Mouse (Mus musculus): ENCODE measurements around the gene Foxn3. TPM values are rescaled to one million over a fixed set of nuclear protein-coding genes. Genes with fewer than 3 reads are reported as not detected.

The Foxn3 gene
- polyA plus RNA-seq, 1 experiment from 2014 or later, result 88.9 TPM

DNA sequence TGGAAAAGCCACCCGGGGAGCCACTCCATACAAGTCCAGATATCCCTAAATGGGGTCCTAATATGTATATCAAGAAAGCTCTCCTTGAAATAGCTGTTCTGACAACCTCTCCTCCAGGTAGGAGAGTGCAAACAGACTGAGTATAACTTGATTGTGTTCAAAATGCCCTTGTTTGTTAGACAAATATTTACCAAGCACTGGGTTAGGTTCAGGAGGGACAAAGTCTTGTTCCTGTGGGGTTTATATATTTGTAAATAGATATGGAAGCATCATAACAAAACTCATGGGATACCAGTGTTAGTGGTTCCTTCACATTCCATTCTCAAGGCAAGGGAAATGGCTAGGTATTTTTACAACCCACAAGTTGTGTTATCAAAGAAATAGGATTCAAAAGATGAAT is 166.9 kb downstream of the Foxn3 start:
- Histone ChIP-seq H3K4me3 (no peak overlapping the region), H3K4me1 (peaks cover 7% of the 10 kb centered on the region), H3K9ac (no peak overlapping the region), H3K27me3 (replicated peaks) (no peaks in the 10 kb centered on the region), H3K4me2 (replicated peaks) (no peak overlapping the region), H3K27ac (no peak overlapping the region), H3K36me3 (no peaks in the 10 kb centered on the region), H3K9me3 (peaks cover 10% of the 10 kb centered on the region; the same call in 1 of the 2 replicates)
- whole genome bisulfite sequencing, result 91% methylated on average over 1 of the region's 1 CpGs
- no peak for ATAC-seq (ENCODE audit: low FRiP score, low read depth)

DNA sequence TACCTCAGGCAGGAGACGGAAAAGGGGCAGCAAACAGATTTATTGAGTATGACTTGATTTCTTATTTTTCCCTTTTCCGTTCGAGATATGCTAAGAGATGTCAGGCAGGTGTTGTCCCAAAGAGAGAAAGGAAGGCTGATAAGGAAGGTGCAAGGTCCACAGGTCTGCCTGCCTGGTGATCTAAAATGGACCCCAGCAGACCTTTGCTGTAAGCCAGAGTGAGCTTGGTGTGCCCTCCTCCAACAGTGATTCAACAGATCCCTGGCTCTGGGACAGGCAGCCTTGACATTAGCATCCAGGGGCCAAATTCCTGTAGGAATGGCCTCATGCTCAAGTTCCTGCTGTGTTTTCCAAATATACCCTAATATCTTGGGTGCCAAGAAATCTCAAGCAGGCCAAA is 168.3 kb downstream of the Foxn3 start:
- ATAC-seq (ENCODE audit: low FRiP score, low read depth), result no peak
- no peak overlapping the region for H3K27ac ChIP-seq
- 73% methylated on average over 3 of the region's 3 CpGs for WGBS

DNA sequence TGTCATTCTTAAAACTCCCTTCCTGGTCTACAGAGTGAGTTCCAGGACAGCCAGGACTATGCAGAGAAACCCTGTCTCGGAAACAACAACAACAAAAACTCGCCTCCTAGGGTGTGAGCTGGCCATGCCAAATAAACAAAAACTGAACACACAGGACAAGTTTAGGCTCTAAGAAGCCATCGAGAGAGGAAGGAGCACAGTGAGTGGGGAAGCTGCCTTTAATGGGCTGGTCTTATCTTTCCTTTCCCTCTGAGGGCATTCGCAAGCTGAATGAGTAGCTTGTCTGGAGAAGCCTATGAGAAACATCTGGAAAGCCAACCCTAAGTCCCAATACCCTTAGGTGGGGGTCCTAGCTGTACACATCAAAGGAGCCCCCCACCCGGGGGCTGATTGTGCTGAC is 168.7 kb downstream of the Foxn3 start:
- Histone ChIP-seq H3K4me3 (no peak overlapping the region), H3K9ac (no peak overlapping the region), H3K27me3 (replicated peaks) (no peaks in the 10 kb centered on the region), H3K36me3 (no peaks in the 10 kb centered on the region), H3K4me1 (peaks cover 13% of the 10 kb centered on the region), H3K9me3 (peaks cover 10% of the 10 kb centered on the region; the same call in 1 of the 2 replicates), H3K4me2 (replicated peaks) (no peak overlapping the region), H3K27ac (no peak overlapping the region)
- no peak for ATAC-seq (ENCODE audit: low FRiP score, low read depth)
- WGBS, result 63% methylated on average over 5 of the region's 5 CpGs

More for the DNA sequence above, 168.3 kb downstream of the Foxn3 start:
- no peaks in the 10 kb centered on the region for H3K27me3 ChIP-seq (replicated peaks)
- H3K9ac ChIP-seq, result no peak overlapping the region
- H3K4me3 ChIP-seq, result no peak overlapping the region
- no peaks in the 10 kb centered on the region for H3K36me3 ChIP-seq
- peaks cover 13% of the 10 kb centered on the region for H3K4me1 ChIP-seq
- no peak overlapping the region for H3K4me2 ChIP-seq (replicated peaks)
- H3K9me3 ChIP-seq, result peaks cover 10% of the 10 kb centered on the region; the same call in 1 of the 2 replicates

DNA sequence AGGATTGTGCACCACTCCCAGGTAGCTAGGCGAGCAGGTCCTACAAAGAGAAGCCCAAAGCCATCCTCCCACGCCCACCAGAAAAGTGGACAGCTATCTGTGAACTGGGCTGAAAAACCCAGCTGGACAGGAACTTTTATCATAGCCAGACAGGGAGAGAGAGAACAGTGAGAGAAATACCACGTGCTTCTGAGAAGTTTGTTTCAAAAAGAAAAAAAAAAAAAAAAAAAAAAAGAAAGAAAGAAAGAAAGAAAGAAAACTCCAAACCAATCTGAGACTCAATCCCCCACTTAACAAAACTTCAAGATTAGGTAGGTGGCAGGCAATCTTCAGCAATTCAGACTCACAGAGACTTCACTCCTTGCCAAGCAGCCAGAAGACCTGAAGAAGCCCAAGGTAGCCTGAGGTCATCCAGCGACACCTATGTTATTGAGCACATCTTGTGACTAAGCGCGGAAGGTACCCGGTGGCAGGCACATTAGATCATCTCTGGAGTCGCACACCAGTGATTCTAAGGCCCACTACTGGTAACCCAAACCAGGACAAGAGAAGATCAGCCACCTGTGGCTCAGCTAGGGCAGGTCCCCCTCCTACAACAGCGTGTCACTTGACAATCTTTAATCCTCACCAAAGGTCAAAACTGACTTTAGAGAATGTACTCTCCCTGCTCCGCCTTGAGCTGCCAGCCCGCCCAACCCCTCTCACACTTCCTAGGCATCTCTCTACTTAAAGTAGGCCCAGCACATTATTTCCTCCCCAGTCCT is 169.3 kb downstream of the Foxn3 start:
- Histone ChIP-seq H3K36me3 (no peaks in the 10 kb centered on the region), H3K4me2 (replicated peaks) (peak overlapping the region; percentile 84), H3K4me1 (peaks cover 13% of the 10 kb centered on the region), H3K9me3 (peaks cover 10% of the 10 kb centered on the region; the same call in 1 of the 2 replicates), H3K27ac (no peak overlapping the region), H3K9ac (peak overlapping the region; percentile 94; the same call in 1 of the 2 replicates), H3K27me3 (replicated peaks) (no peaks in the 10 kb centered on the region), H3K4me3 (0 out of 2 replicates have a peak overlapping the region, but pooled peaks have one; percentile 96)
- no peak for ATAC-seq (ENCODE audit: low FRiP score, low read depth)
- WGBS, result 46% methylated on average over 11 of the region's 11 CpGs

DNA sequence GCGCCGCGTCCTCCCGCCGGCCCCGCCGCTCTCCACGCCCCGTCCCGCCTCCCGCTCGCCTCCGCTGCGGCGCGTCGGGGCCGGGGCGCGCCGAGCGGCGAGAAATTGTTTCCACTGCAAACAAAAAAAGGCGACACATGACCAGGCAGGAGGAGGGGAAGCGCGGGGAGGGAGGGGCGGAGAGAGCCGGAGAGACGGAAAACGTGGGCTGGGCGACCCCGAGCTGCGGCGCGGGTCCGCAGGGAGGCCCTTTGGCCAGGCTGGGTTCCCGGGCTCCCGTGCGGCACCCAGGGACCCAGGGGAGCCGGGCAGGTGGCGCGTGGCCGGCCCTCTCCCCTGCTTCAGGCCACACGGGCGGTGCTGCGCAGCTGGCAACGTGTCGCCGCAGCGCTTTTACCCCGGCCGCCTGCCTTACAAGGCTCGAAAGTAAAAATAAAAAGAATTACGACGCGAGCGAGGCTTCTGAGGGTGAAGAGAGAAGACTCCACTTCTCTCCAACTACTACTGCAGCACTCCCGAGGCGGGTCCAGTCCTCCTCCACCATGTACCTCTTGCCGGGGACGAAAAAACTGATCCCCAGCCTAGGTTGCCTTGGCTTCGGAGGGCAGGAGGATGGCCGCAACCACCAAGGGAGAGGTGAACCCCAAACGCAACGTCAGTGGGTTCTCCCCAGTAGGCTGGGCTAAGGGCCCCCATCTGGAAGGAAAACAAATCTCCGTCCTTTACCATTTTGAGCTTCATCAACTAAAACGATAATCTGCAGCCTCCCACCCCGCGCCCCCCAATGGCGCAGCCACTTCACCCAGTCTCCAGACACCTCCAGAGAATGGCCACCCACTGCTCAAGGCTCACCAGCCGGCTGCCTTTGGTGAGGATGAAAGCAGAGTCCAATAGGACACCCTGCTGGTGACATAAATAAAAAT is 170.2 kb downstream of the Foxn3 start:
- Histone ChIP-seq H3K9me3 (peaks cover 6% of the 10 kb centered on the region; the same call in 1 of the 2 replicates), H3K4me3 (peak overlapping the region; percentile 96), H3K4me2 (replicated peaks) (peak overlapping the region; percentile 84), H3K36me3 (peaks cover 6% of the 10 kb centered on the region), H3K4me1 (peaks cover 13% of the 10 kb centered on the region), H3K27ac (peak overlapping the region; percentile 86), H3K27me3 (replicated peaks) (no peaks in the 10 kb centered on the region), H3K9ac (peak overlapping the region; percentile 94)
- ATAC-seq (ENCODE audit: low FRiP score, low read depth), result peak; percentile 84
- WGBS, result under 1% methylated on average over 70 of the region's 71 CpGs

DNA sequence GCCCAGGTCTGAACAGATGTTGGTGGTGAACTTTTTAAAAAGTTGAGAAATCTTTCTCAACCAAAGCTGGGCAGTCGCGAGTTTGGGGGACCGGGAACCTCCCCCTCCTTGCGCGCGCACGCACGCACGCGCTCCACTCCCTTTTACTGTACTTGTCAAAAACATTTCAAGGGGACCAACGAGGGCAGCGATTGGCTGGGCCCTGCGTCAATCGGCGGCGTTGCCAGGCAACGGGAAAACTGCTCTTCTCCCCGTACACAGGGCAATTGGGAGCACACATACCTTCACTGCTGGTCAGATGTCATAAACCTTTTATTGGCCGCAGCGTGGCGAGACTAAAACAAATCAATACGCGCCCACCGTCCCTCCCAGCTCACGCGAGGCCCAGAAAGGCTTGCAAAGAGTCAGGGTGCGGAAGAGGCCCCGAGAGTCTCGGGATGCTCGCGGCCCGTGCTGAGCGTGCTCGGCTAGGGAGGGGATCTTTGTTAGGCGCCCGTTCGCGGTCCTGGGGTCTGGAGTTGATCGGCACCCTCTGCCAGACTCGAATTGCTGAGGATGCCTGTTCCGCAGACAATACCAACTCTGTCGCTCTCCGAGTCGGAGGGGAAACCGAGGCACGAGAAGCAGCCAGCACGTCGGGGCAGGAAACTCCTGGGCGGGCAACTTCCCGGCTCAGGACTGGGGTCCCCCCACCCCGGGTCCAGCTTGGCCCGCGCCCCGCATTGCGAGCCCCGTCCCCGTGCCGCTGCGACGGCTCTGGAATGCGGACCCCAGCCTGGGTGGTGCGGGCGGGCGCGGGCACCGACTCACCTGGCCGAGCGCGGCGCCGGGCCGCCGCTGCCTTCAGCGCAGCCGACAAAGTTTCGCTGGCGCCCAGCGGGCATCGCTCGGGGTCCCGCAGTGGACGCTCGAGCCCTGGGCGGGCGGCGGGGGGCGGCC is 171.2 kb downstream of the Foxn3 start:
- Histone ChIP-seq H3K27ac (peak overlapping the region; percentile 86), H3K4me2 (replicated peaks) (peak overlapping the region; percentile 84), H3K4me3 (peak overlapping the region; percentile 96), H3K9me3 (no peaks in the 10 kb centered on the region), H3K4me1 (peaks cover 13% of the 10 kb centered on the region), H3K9ac (peak overlapping the region; percentile 94), H3K27me3 (replicated peaks) (no peaks in the 10 kb centered on the region), H3K36me3 (peaks cover 10% of the 10 kb centered on the region)
- peak; percentile 87 for ATAC-seq (ENCODE audit: low FRiP score, low read depth)
- WGBS, result under 1% methylated on average over 83 of the region's 87 CpGs

DNA sequence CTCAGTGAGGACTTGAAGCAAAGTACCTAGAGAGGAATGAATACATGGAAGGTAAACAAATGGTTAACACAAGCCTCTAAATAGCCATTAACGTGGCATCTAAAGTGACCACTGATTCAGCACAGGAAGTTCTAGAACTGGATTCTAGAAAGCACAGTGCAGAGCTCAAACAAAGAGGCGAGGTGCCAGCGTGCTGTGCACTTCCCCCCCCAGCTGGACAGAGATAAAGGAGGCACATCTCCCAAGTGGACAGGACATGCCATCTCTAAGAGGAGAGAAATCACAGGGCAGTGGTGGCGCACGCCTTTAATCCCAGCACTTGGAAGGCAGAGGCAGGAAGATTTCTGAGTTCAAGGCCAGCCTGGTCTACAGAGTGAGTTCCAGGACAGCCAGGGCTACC is 173.0 kb downstream of the Foxn3 start:
- H3K9ac ChIP-seq, result no peak overlapping the region
- H3K4me1 ChIP-seq, result peaks cover 22% of the 10 kb centered on the region
- no peaks in the 10 kb centered on the region for H3K27me3 ChIP-seq (replicated peaks)
- peaks cover 18% of the 10 kb centered on the region for H3K36me3 ChIP-seq
- H3K4me2 ChIP-seq (replicated peaks), result no peak overlapping the region
- no peak for ATAC-seq (ENCODE audit: low FRiP score, low read depth)
- no peaks in the 10 kb centered on the region for H3K9me3 ChIP-seq
- no peak overlapping the region for H3K27ac ChIP-seq
- 74% methylated on average over 5 of the region's 5 CpGs for WGBS
- H3K4me3 ChIP-seq, result no peak overlapping the region

DNA sequence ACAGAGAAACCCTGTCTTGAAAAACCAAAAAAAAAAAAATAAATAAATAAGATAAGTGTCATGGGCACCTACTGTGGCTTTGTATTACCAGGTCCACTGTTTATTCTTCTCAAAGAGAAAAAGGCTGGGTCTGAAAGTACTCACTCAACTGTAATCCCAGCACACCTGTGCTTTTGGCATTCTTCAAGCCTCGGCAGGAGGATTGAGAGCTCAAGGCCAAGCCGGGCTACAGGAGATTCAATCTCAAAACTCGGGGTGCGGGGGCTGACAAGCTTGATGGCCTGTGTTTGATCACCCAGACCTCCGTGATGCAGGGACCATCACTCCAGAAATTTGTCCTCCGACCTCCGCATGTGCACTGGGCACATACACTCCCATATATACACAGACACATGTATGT is 174.1 kb downstream of the Foxn3 start:
- no peak overlapping the region for H3K9ac ChIP-seq
- WGBS, result 96% methylated on average over 7 of the region's 7 CpGs
- H3K4me1 ChIP-seq, result peaks cover 22% of the 10 kb centered on the region
- H3K27ac ChIP-seq, result no peak overlapping the region
- no peak overlapping the region for H3K4me2 ChIP-seq (replicated peaks)
- peaks cover 18% of the 10 kb centered on the region for H3K36me3 ChIP-seq
- H3K27me3 ChIP-seq (replicated peaks), result no peaks in the 10 kb centered on the region
- no peak for ATAC-seq (ENCODE audit: low FRiP score, low read depth)
- H3K9me3 ChIP-seq, result no peaks in the 10 kb centered on the region
- H3K4me3 ChIP-seq, result no peak overlapping the region

DNA sequence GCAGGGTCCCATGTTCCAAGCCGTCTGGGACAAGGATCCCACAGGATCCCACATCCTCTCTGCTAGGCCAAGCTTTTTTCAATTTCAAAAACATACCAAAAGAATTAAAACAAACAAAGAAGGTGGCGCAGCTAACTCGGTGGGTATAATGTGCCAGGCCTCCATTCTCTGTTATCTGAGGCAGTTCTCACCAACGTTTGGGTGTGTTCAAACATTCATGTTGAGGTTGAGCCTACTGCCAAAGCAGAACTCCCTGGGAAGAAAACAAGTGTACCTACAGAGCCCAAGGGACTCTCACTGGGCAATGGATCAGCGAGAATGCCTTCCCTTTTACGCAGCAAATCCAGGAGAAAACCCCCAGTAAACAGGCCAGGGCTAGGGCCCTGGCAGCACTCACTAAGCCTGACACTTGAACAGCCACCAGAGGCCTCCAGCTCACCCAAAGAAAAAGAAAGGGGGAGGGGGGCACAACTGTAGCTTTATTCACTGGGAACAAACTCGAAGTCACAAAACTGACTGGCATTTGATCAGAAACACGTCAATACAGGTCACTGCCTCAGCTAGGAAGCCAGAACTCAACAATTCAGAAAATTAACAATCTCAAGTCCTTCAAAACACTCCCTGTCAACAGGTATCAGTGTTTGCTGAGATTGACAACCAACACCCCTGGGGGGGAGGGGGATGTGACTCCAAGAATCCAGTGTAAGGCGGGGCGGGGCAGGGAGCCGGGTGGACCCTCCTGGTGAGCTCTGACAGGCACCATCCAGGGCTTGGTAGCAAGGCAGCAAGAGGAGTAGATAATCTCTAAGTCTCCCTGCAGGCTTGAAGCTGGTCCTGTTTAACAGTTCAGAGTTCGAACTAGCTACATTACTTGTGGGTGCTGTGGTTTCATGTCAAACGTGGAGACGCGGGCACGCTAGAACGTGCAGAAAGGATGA is 177.2 kb downstream of the Foxn3 start:
- 84% methylated on average over 17 of the region's 17 CpGs for WGBS
- H3K9ac ChIP-seq, result no peak overlapping the region
- H3K27me3 ChIP-seq (replicated peaks), result no peaks in the 10 kb centered on the region
- peaks cover 35% of the 10 kb centered on the region for H3K36me3 ChIP-seq
- no peak overlapping the region for H3K4me2 ChIP-seq (replicated peaks)
- no peak overlapping the region for H3K27ac ChIP-seq
- H3K4me1 ChIP-seq, result peaks cover 12% of the 10 kb centered on the region
- H3K9me3 ChIP-seq, result no peaks in the 10 kb centered on the region
- H3K4me3 ChIP-seq, result no peak overlapping the region
- no peak for ATAC-seq (ENCODE audit: low FRiP score, low read depth)

DNA sequence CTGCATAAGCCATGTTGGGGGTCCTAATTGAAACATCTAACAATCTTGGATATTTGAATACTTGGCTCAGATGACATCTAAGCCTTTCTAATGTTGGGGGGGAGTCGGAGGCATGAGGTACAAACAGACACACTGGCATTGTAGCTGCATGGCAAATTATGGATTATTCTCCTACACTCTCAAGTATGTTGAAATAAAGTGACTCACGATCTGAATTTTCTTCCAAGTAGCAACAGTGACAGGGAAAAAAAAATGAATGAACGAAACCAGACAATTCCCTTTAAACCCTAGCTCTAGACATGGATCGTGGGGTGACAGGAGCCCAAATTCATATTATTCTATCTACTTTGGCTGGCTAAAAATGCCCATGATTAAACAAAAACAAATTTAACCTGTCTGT is 178.3 kb downstream of the Foxn3 start:
- peaks cover 13% of the 10 kb centered on the region for H3K4me1 ChIP-seq
- no peak overlapping the region for H3K27ac ChIP-seq
- H3K4me2 ChIP-seq (replicated peaks), result no peak overlapping the region
- no peaks in the 10 kb centered on the region for H3K9me3 ChIP-seq
- H3K27me3 ChIP-seq (replicated peaks), result no peaks in the 10 kb centered on the region
- WGBS, result 93% methylated on average over 4 of the region's 4 CpGs
- ATAC-seq (ENCODE audit: low FRiP score, low read depth), result no peak
- no peak overlapping the region for H3K9ac ChIP-seq
- H3K4me3 ChIP-seq, result no peak overlapping the region
- H3K36me3 ChIP-seq, result peaks cover 35% of the 10 kb centered on the region

DNA sequence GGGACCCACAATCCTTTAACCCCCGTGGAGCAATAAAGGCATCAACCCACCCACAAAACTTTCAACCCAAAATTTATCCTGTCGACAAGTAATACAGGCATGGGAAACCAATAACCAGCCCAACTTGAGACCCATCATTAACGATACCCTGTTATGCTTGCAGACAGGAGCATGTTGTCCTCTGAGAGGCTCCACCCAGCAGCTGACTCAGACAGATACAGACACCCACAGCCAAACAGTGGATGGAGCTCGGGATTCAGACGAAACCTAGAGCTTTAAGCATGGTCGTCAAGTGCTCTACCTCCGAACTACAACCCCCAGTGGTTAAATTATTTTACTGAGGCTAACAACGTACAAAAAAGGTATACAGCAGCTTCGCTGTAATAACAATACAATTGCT is 182.1 kb downstream of the Foxn3 start:
- peaks cover 19% of the 10 kb centered on the region for H3K36me3 ChIP-seq
- 86% methylated on average over 9 of the region's 9 CpGs for WGBS
- peaks cover 35% of the 10 kb centered on the region for H3K4me1 ChIP-seq
- H3K4me2 ChIP-seq (replicated peaks), result no peak overlapping the region
- ATAC-seq (ENCODE audit: low FRiP score, low read depth), result no peak
- no peak overlapping the region for H3K9ac ChIP-seq
- no peak overlapping the region for H3K4me3 ChIP-seq
- no peak overlapping the region for H3K27ac ChIP-seq
- no peaks in the 10 kb centered on the region for H3K27me3 ChIP-seq (replicated peaks)
- H3K9me3 ChIP-seq, result no peaks in the 10 kb centered on the region
